Mouse (Mus musculus) embryonic fibroblast, embryonic 13.5 days (primary cell): ENCODE measurements around the gene Cysrt1. TPM values are rescaled to one million over a fixed set of nuclear protein-coding genes. Genes with fewer than 3 reads are reported as not detected.

ENCODE experiments used
- H3K27ac ChIP-seq: 2 replicates; pipeline ENCODE4 v1.5.1; 2012; ENCODE audit warnings: low read length, control low read depth, inconsistent platforms; ENCODE audit not compliant: insufficient read depth
- H3K4me1 ChIP-seq: 2 replicates; pipeline ENCODE4 v1.6.1; 2011; ENCODE audit warnings: low read length; ENCODE audit not compliant: control insufficient read depth, insufficient read depth
- H3K4me3 ChIP-seq: 2 replicates; pipeline ENCODE4 v1.5.1; 2011; ENCODE audit warnings: mild to moderate bottlenecking, control low read depth, low read length; ENCODE audit not compliant: insufficient read depth
- CTCF ChIP-seq: IDR thresholded peaks from 2 replicates; pipeline ENCODE4 v1.5.1; 2011; ENCODE audit warnings: mild to moderate bottlenecking, control low read depth, low read length, moderate library complexity, borderline replicate concordance; ENCODE audit not compliant: insufficient read depth
- POLR2A ChIP-seq: IDR thresholded peaks from 2 replicates; pipeline ENCODE4 v1.6.1; 2011; ENCODE audit warnings: low read depth, mild to moderate bottlenecking, control low read depth, low read length, moderate library complexity
- polyA plus RNA-seq: library from polyadenylated mRNA; stranded (reverse); fragments of >200 nt; gene quantifications from 2 replicates; pipeline ENCODE4 v1.2.4, GENCODE M21; 2011; ENCODE audit warnings: low read depth; ENCODE audit not compliant: missing spikeins, insufficient read length

The Cysrt1 gene
- not detected in 2 replicates for polyA plus RNA-seq

DNA sequence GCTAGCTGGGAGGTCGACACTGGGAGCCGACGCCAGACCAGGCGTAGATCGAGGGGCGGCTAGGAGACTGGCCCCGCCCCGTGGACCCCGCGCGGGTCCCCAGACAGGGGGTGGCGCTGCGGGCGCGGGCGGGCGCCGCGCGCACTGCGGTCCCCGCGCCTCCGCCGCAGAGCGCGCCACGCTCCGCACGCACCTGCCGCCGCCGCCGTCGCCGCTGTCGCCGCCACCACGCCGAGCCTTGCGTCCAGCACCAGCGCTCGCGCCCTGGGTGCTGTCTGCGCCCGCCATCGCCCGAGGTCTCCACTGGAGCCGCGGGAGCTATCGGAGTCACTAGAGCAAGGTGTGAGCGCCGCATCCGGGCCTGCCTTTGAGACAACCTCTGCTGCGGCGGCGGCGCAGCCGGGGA lies at the start of gene Cysrt1, which contains the start of gene Rnf208:
Gene Cysrt1, minus strand, starts transcription at position 352 of the 406 bp plus-strand sequence.
Gene Rnf208, plus strand, starts transcription at position 155 of the 406 bp plus-strand sequence.
- Histone ChIP-seq H3K4me3 (no peak within 1 kb of the TSS), H3K27ac (no peak within 1 kb of the TSS)
- no peak for TF ChIP-seq POLR2A

DNA sequence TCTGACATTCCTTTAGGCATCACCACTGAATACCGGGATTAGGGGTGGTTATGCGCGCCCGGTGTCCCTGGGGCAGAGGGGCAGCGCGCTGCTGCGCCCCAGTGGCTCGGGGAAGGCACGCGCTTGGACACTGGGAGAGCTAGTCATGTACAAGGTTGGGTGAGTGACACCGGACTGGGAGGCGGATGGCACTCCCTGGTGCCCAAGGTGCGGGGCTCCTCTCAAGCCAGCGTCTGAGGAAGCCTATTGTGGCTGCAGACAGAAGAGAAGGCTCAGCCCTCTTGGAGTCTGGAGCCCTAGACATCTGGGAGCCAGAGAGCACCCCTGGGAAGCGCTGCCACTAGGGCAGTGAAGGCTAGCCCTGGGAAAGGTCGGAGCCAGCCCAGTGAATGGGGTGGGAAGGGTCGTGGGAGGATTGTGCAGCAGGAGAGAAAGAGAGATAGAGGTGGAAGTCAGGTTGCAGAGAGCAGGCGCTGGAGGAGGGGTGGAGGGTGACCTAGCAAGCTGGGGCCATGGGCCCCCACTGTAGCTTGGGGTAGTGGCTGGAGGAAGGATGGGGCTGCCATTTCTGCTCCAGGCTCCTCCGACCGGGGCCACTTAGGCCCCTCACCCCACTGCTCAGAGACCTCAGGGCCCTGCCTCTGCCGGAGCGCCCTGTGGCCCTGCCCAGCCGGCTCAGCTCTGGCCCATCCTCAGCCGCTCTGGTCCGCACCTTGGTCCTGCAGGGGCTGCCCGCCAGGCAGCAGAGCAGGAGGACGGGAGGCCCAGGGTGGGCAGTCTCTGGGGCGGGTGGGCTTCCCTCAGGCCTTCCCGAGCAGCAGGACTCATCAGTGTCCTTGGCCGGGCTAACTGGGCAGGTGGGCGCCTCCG lies 49.2 kb upstream of the Cysrt1 start:
- TF ChIP-seq CTCF, result no peak
- H3K4me1 ChIP-seq, result no peaks in the 10 kb centered on the region
- H3K27ac ChIP-seq, result no peak overlapping the region
- no peak overlapping the region for H3K4me3 ChIP-seq

More for the DNA sequence above, at the start of gene Cysrt1, which contains the start of gene Rnf208:
- H3K4me1 ChIP-seq, result 0 out of 2 replicates have a peak, but pooled peaks cover 3% of the 10 kb centered on the region

DNA sequence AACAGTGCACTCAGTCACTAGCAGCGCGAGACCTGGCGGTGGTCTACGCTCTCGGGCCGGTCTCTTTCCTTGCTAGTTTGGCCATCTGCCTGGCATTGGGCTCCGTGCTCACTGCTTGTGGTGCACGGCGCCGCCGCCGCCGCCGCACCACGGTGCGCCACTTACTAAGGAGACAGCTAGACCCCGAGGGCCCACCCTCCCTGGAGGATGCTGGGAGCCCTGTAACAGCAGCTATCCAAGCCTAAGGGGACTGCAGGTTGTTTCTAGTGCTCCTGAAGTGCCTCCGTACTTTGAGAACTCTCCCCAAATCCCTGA lies 48.5 kb upstream of the Cysrt1 start:
- Histone ChIP-seq H3K27ac (no peak overlapping the region), H3K4me1 (no peaks in the 10 kb centered on the region), H3K4me3 (no peak overlapping the region)
- TF ChIP-seq POLR2A, result no peak
- TF ChIP-seq CTCF, result no peak

DNA sequence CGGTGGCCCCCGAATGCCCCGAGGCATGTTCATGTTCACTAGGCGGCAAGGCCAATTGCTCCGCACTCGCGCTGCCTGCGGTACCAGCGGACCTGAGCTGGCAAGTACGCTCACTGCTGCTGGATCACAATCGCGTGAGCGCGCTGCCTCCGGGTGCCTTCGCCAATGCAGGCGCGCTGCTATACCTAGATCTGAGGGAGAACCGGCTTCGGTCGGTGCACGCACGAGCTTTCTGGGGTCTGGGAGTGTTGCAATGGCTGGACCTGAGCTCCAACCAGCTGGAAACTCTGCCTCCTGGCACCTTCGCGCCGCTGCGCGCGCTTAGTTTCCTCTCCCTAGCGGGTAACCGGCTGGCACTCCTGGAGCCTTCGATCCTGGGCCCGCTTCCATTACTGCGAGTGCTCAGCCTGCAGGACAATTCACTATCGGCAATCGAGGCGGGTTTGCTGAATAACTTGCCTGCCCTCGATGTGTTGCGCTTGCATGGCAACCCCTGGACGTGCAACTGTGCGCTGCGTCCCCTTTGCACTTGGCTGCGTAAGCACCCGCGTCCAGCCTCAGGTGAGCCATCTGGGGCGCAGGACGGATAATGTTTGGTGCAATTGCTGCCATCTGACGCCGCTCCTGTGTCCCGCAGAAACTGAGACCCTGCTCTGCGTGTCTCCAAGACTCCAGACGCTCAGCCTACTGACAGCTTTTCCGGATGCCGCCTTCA lies 48.0 kb upstream of the Cysrt1 start:
- no peaks in the 10 kb centered on the region for H3K4me1 ChIP-seq
- H3K4me3 ChIP-seq, result no peak overlapping the region
- TF ChIP-seq POLR2A, result no peak
- no peak for TF ChIP-seq CTCF
- H3K27ac ChIP-seq, result no peak overlapping the region

DNA sequence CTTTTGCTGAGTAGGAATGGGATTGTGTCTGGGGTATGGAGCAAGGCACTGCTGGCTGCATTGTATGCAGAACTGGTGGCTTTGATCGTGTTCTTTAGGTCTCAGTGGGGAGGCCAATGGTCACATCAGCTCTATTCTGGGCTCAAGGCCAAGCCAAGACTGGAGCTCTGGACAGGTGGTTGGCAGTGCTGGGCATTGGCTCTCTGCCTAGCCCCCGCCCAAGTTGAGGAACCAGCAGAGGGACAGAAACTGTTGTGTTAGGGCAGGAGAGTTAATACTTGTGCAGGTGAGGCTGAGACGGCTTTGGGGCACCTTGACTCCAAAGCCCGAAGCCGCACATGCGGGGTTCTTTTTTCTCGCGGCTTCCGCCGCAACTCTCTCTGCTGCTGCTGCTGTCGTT lies 47.4 kb upstream of the Cysrt1 start, which contains the start of gene Lrrc26:
Gene Lrrc26, plus strand, starts transcription at position 265 of the 400 bp plus-strand sequence.
- no peak within 1 kb of the TSS for H3K27ac ChIP-seq
- H3K4me1 ChIP-seq, result no peaks in the 10 kb centered on the region
- TF ChIP-seq CTCF (no peak), POLR2A (no peak)
- H3K4me3 ChIP-seq, result no peak within 1 kb of the TSS

DNA sequence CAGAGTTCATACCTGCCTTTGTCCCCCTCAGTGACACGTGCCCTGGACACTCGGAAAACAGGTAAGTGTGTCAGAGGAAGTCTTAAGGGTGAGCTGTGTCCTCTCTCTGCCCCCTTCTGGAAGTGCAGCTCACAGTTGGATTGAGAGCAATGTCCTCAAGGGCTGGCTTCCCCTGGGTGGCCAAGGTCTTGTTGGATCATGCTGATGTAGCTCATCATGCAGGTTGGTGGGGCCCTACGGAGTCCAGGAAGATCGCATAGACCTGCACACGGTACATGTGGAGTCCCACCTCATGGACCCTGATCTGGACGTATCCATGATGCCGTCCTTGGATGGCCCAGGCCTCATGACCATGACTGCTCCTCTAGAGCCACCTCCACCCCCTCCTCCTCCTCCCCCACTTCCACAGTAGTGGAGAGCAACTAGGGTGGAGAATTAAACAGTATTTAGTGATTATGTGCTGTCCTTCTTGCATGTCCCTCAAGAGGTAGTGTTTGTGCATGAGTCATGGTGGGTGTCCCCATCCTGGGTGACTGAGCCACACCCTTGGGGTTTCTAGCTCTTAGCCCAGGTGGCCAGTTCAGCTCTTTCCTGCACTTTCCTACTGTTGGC lies 46.6 kb upstream of the Cysrt1 start:
- Histone ChIP-seq H3K4me3 (no peak overlapping the region), H3K27ac (no peak overlapping the region), H3K4me1 (no peaks in the 10 kb centered on the region)
- TF ChIP-seq POLR2A, result no peak
- no peak for TF ChIP-seq CTCF

DNA sequence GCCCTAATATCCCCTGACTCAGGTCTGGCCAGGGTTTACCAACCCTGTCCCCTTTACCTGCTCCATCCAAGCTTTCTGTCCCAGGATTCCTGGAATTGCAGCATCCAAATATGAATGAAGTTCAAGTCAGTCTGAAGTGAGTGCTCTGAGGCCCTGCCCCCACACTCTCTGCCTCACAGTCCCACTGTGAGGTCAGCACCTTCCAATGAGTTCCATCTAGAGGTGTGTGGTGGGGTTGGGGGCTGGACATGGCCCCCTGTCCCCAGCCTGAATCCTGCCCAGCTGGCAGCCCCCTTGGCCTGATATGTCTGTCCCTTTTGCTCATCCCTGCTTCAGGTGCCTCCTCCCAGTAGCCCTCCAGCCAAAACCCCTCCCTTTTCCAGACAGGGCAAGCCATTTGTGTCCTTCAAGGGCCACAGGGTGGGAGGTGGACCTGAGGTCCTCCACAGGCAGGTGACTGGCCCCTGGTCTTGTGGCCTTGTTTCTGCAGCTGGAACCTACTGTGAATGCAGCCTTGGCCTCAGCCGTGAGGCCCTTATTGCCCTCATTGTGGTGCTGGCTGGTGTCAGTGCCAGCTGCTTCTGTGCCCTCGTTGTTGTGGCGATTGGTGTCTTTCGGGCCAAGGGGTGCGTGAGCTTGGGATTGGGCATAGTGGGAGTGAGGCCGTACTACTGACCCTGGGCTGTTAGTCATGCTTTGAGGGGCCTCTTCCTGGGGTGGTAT lies 45.8 kb upstream of the Cysrt1 start, which contains the start of gene Tmem210:
Gene Tmem210, plus strand, starts transcription at position 219 of the 723 bp plus-strand sequence.
- Histone ChIP-seq H3K4me1 (no peaks in the 10 kb centered on the region), H3K4me3 (no peak within 1 kb of the TSS), H3K27ac (no peak within 1 kb of the TSS)
- TF ChIP-seq CTCF, result no peak
- TF ChIP-seq POLR2A, result no peak

DNA sequence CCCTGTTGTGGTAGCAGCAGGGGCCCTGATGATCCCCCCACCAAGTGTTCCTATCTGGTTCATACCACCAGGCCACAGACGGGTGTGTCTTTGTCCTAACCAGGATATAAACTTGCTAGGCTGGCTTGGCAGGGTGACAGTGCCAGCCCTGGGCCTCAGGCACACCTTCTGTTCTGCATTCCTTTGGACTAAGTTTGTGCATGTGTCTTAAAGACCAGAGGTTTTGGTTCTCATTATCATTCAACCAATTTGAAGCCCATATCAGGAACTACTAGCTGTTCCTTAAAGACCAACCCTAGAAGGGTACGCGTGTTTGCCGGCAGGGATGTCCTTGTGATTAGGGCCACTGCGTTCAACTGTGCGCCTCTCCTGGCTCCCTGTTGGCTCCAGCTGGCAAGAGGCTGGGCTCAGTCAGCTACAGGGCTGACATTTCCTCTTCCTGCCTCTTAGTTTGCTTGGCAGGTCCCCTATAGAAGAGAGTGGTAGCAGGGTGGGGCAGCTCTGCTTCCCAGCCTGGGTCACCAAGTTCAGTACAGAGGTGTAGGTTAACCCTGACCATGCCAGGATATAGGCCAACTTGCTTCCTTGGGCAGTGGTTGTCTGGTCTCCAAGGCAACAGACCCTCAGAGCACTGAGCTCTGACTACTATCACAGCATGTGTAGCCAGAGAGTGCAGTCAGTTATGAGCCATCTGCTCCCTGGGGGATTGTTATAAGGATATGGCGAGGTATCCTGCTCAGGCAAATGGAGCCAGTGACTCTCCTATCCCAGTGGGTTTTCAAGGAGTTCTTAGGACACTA lies 44.8 kb upstream of the Cysrt1 start:
- no peak for TF ChIP-seq CTCF
- no peak for TF ChIP-seq POLR2A
- Histone ChIP-seq H3K27ac (no peak overlapping the region), H3K4me1 (no peaks in the 10 kb centered on the region), H3K4me3 (no peak overlapping the region)

DNA sequence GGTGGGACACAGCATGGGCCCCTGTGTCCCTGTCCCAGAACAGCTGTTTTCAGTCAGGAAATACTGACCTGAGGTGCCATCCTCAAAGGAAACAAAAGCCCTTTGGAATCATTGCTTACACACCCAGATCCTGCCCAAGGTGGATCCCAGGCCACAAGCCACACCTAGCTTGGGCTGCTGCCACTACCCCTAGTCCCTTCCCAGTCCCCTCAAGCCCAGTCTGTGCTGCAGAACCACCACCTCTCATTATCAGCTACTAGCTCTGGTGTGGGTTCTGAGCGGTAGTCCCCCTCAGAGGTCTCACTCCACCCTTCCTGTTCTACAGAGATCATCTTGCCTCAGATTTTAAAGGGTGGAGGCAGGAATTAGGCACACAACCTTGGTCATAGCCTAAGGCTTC lies 44.1 kb upstream of the Cysrt1 start:
- Histone ChIP-seq H3K4me3 (no peak overlapping the region), H3K27ac (no peak overlapping the region), H3K4me1 (no peaks in the 10 kb centered on the region)
- no peak for TF ChIP-seq POLR2A
- TF ChIP-seq CTCF, result no peak
